Mouse (Mus musculus): ENCODE results near the gene Tom1l2. TPM values are rescaled to one million over a fixed set of nuclear protein-coding genes. Genes with fewer than 3 reads are reported as not detected.

The Tom1l2 gene
- polyA plus RNA-seq, 1 experiment: 20.4 TPM

DNA sequence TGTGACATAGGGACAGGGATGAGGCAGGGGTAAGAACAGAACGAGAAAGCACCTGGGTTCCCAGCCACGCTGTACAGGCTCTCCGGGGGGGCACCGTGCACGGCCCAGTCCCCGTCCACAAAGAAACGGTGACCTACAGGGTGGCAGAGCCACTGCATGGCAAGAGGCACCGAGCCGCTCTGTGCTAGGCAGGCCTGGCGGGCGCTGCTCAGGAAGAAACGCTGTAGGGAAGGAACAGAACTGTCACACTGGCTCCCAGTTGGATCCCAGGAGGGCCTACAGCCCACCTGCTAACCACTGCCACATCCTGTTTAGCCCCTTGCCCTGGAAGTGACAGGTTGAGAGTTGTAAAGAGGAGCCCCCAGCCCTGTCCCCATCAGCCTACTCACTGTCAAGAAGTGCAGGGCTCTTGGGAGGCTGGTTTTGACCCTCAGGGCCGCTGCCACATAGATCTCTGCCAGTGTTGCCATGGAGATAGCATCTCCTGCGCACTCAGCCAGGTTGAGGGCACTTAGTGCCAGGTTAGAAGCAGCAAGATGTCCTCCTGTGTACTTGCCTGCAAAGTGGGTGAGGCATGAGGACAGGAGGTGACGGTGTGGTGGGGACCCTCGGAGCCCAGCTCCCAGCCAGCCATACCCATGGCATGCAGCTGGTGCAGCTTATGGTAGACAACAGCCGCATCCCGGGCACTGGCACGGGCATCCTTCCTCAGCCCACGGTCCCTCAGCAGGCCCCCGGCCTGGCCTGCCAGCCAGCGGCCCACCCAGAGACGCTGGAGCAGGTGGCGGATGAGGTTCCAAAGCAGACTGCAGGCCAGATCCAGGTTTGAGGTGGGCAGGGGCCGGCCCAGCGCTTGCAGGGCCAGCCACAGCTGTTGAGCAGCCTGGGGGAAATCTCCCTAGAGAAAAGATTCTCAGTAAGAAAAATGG is 149.7 kb downstream of the Tom1l2 start:
- Histone ChIP-seq H3K4me3 (ENCODE audit: insufficient read depth, low read length) (no peak overlapping the region), H3K27ac (ENCODE audit: insufficient read depth, low read depth, low read length) (no peak overlapping the region), H3K4me1 (ENCODE audit: control insufficient read depth, insufficient read depth, low read length) (no peaks in the 10 kb centered on the region)
- TF ChIP-seq POLR2A (IDR thresholded peaks at IDR 0.05; ENCODE audit: borderline replicate concordance, low read depth, low read length) (no peak), CTCF (IDR thresholded peaks at IDR 0.05; ENCODE audit: low read depth, low read length) (no peak)

DNA sequence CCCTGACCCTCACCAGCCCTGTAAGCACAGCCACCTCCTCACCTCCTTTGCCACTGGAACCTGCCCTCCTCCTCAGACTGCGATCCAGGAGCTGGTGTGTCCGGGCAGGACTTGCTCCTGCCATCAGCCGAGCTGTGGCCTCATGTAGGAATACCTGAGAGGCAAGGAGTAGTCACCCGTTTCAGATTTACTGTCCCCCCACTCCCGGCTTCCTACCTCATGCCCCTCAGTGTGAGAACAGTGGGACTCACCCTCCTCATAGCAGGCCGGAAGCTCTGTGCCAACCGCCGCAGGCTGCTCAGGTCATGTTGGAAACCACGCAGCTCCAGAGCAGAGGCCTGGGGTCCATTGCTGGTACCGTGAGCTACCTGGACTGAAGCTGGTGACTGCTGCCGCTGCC is 152.3 kb downstream of the Tom1l2 start:
- no peak for TF ChIP-seq CTCF (IDR thresholded peaks at IDR 0.05; ENCODE audit: low read depth, low read length)
- TF ChIP-seq POLR2A (IDR thresholded peaks at IDR 0.05; ENCODE audit: borderline replicate concordance, low read depth, low read length): no peak
- Histone ChIP-seq H3K27ac (ENCODE audit: insufficient read depth, low read depth, low read length) (no peak overlapping the region), H3K4me3 (ENCODE audit: insufficient read depth, low read length) (no peak overlapping the region), H3K4me1 (ENCODE audit: control insufficient read depth, insufficient read depth, low read length) (no peaks in the 10 kb centered on the region)

DNA sequence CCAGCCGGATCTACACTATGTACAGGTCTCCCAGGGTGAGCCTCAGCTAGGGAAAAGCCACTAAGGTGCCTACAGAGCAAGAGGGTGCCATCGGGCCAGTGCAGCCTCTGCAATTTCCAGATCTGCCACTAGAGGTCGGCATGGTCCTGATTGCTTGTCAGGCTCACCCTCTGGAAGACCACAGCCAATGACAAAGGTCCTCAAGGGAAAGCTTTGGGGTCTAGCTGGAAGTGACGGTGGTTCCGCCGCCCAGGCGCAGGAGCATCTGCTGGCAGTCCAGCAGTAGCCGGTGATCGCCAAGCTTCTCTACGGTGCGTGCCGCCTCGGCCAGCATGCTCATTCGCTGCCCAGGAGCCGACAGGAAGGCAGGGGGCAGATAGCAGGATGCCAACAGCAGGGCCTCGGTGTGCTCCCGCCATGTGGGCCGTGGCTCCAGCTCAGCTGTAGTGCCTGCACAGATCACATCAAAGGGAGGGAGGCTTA is 153.0 kb downstream of the Tom1l2 start:
- Histone ChIP-seq H3K4me3 (ENCODE audit: insufficient read depth, low read length) (no peak overlapping the region), H3K27ac (ENCODE audit: insufficient read depth, low read depth, low read length) (no peak overlapping the region), H3K4me1 (ENCODE audit: control insufficient read depth, insufficient read depth, low read length) (no peaks in the 10 kb centered on the region)
- TF ChIP-seq POLR2A (IDR thresholded peaks at IDR 0.05; ENCODE audit: borderline replicate concordance, low read depth, low read length): no peak
- peak; percentile 77 for TF ChIP-seq CTCF (IDR thresholded peaks at IDR 0.05; ENCODE audit: low read depth, low read length)

DNA sequence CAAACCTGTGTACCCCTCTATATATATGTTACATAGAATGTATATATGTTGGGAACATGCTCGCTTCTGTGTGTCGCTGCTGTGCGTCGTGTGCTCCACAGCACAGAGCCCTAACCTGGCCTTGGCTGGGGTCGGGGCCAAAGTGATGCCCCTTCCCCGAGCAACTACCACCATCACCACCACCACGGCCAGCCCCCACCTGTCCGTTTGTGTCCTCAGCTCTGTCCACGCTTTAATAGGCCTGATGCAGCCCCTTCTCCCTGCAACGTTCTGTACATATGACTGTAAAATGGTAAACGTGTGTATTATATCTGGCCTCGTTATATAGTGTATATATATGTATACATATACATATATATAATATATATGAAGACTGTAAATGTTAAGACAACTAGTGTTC is 154.1 kb downstream of the Tom1l2 start:
- H3K27ac ChIP-seq (ENCODE audit: insufficient read depth, low read depth, low read length): no peak overlapping the region
- TF ChIP-seq POLR2A (IDR thresholded peaks at IDR 0.05; ENCODE audit: borderline replicate concordance, low read depth, low read length) (no peak), CTCF (IDR thresholded peaks at IDR 0.05; ENCODE audit: low read depth, low read length) (no peak)
- H3K4me3 ChIP-seq (ENCODE audit: insufficient read depth, low read length): no peak overlapping the region
- no peaks in the 10 kb centered on the region for H3K4me1 ChIP-seq (ENCODE audit: control insufficient read depth, insufficient read depth, low read length)

DNA sequence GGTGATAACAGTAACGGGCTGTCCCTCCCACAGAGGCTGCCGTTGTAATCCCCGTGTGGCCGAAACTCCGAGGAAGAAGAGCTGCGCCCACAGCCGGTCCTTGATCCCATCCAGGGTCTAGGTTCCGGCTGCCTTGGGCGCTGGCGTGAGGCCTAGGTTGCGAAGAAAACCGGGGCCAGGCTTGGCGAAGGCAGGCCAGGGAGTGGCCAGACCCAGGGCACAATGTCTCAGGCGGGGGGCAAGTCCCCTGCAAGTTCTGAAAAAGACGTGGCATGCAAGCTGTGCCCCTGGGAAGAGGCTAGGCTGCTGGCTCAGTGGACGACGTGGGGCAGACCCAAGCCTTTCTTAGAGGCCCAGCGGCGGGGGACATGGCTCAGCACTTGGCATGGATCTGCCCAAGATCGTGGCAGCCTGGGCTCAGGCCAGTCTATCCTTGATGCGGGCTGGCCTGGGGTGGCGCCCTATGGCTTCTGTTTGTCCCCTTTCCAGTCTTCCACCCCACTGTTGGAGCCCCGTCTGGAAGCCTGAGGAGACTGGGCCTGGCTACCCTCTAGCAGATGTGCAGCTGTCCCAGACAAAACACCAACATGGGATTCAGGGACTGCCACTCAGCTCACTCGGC is 154.6 kb downstream of the Tom1l2 start:
- no peak overlapping the region for H3K27ac ChIP-seq (ENCODE audit: insufficient read depth, low read depth, low read length)
- H3K4me3 ChIP-seq (ENCODE audit: insufficient read depth, low read length): no peak overlapping the region
- no peaks in the 10 kb centered on the region for H3K4me1 ChIP-seq (ENCODE audit: control insufficient read depth, insufficient read depth, low read length)
- no peak for TF ChIP-seq POLR2A (IDR thresholded peaks at IDR 0.05; ENCODE audit: borderline replicate concordance, low read depth, low read length)
- TF ChIP-seq CTCF (IDR thresholded peaks at IDR 0.05; ENCODE audit: low read depth, low read length): no peak

DNA sequence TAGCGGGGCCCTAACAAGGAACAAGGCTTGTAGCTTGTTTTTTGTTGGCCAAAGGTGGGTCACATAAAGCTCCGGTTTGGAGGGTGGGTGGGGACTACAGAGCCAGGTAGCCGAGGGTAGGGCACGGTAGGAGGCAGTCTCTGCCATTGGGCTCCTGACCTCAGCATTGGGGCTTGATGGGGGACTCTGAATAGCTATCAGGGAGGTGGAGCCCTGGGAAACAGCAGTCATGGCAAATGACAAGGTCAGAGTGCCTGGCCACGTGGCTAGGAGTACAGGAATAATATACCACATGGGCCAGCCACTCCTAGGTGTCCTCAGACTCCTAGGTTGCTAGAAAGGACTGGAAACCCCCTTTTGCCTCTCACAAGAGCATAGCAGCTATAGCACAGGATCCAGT is 156.4 kb downstream of the Tom1l2 start:
- Histone ChIP-seq H3K27ac (ENCODE audit: insufficient read depth, low read depth, low read length) (no peak overlapping the region), H3K4me3 (ENCODE audit: insufficient read depth, low read length) (no peak overlapping the region), H3K4me1 (ENCODE audit: control insufficient read depth, insufficient read depth, low read length) (no peaks in the 10 kb centered on the region; the same call in 1 of the 2 replicates)
- no peak for TF ChIP-seq CTCF (IDR thresholded peaks at IDR 0.05; ENCODE audit: low read depth, low read length)
- TF ChIP-seq POLR2A (IDR thresholded peaks at IDR 0.05; ENCODE audit: borderline replicate concordance, low read depth, low read length): no peak

DNA sequence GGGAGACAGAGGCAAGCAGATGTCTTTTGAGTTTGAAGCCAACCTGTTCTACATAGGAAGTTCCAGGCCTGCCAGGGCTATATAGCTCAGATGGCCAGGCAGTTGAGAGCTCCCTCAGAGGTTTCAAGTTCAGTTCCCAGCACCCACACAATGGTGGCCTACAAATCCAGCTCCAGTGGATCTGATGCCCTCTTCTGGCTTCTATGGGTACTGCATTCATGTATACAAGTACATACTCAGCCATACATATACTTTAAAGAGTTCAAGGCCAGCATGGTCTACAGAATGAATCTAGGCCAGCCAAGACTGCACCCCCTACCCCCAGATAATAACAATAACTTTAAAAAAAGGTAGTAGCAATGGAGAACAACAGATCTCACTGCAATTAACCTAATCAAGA is 157.6 kb downstream of the Tom1l2 start:
- no peak overlapping the region for H3K27ac ChIP-seq (ENCODE audit: insufficient read depth, low read depth, low read length)
- no peak overlapping the region for H3K4me3 ChIP-seq (ENCODE audit: insufficient read depth, low read length)
- no peaks in the 10 kb centered on the region; the same call in 1 of the 2 replicates for H3K4me1 ChIP-seq (ENCODE audit: control insufficient read depth, insufficient read depth, low read length)
- no peak for TF ChIP-seq CTCF (IDR thresholded peaks at IDR 0.05; ENCODE audit: low read depth, low read length)
- TF ChIP-seq POLR2A (IDR thresholded peaks at IDR 0.05; ENCODE audit: borderline replicate concordance, low read depth, low read length): no peak

DNA sequence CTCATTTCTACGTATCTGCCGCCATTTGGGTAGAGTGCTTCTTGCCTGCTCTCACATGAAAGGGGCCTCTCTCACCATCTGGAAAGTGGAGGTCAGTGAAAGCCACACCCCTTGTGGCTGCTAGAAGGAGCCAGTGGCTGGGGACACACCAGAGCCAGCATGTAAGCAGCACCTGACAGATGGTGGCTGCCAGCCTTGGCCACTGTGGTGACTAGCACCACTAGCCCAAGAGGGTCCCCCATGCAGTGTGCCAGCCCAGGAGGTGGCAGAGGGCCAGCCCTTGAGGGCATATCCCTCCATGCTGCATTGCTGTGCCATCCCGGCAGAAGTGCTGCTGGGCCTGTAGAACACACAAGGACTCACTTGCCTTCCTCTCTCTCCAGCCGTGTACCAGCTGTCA is 159.1 kb downstream of the Tom1l2 start:
- TF ChIP-seq POLR2A (IDR thresholded peaks at IDR 0.05; ENCODE audit: borderline replicate concordance, low read depth, low read length) (no peak), CTCF (IDR thresholded peaks at IDR 0.05; ENCODE audit: low read depth, low read length) (no peak)
- Histone ChIP-seq H3K4me1 (ENCODE audit: control insufficient read depth, insufficient read depth, low read length) (no peaks in the 10 kb centered on the region; the same call in 1 of the 2 replicates), H3K27ac (ENCODE audit: insufficient read depth, low read depth, low read length) (no peak overlapping the region), H3K4me3 (ENCODE audit: insufficient read depth, low read length) (no peak overlapping the region)

DNA sequence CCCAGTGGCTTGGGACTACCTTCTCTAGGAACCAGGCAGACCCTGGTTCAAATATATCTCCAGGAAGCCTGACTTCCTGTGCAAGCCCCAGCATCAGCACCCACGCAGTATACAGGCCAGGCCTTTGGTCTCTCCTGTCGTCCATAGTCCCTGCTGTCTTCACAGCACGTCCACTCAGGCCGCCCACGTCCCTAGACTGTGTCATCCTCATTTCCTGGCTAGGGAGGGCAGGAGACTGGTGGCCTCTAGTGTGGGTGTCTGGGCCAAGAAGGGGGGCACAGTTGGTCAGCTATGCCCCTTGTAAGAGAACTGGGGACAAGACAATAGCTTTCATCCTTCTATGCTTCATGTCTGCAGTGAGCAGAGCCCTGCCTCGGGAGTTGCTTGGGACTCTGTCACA is 160.2 kb downstream of the Tom1l2 start:
- H3K4me3 ChIP-seq (ENCODE audit: insufficient read depth, low read length): no peak overlapping the region
- H3K4me1 ChIP-seq (ENCODE audit: control insufficient read depth, insufficient read depth, low read length): no peaks in the 10 kb centered on the region; the same call in 1 of the 2 replicates
- H3K27ac ChIP-seq (ENCODE audit: insufficient read depth, low read depth, low read length): no peak overlapping the region
- TF ChIP-seq CTCF (IDR thresholded peaks at IDR 0.05; ENCODE audit: low read depth, low read length): no peak
- TF ChIP-seq POLR2A (IDR thresholded peaks at IDR 0.05; ENCODE audit: borderline replicate concordance, low read depth, low read length): no peak

Measured in bone marrow macrophage, adult 2 months (primary cell).